Mouse (Mus musculus): ENCODE data around the gene Gp2. TPM values are rescaled to one million over a fixed set of nuclear protein-coding genes. Genes with fewer than 3 reads are reported as not detected.

Gp2 gene
- not detected in 2 replicates for polyA plus RNA-seq (2012; ENCODE audit: insufficient read depth, insufficient read length, low replicate concordance, missing spikeins)

DNA sequence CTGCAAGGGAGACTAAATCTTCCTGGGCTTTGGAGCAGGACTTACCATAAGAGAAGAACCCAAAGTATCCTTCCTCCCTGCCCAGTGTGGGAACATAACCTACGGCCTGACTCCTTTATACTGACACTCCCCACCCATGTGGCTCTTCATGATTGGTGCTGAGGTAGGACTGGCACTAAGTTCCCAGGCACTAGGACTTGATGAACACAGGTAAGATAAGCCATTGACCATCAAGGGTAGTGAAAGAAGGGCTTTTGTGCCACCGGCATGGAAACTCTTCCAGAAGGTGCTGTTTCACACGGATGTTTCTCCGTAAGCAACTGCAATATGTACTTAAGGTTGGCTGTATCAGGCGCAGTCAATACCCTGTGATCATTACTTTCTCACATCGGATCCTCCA lies at the start of gene Gp2:
TSS of gene Gp2 (minus strand) at position 101 of the 400 bp plus-strand sequence.
- TF ChIP-seq POLR2A (IDR thresholded peaks at IDR 0.05; ENCODE audit: insufficient read depth, low read depth, low read length) = no peak
- no peak for TF ChIP-seq CTCF (IDR thresholded peaks at IDR 0.05; ENCODE audit: insufficient read depth, low read depth, low read length)
- H3K27ac ChIP-seq (ENCODE audit: insufficient read depth, low read depth, low read length) = no peak within 1 kb of the TSS
- no peaks in the 10 kb centered on the region for H3K4me1 ChIP-seq (ENCODE audit: control insufficient read depth, insufficient read depth, low read length)
- no peak within 1 kb of the TSS for H3K4me3 ChIP-seq (ENCODE audit: insufficient read depth, low read depth, low read length)
- WGBS = 95% methylated on average over 6 of the region's 6 CpGs

DNA sequence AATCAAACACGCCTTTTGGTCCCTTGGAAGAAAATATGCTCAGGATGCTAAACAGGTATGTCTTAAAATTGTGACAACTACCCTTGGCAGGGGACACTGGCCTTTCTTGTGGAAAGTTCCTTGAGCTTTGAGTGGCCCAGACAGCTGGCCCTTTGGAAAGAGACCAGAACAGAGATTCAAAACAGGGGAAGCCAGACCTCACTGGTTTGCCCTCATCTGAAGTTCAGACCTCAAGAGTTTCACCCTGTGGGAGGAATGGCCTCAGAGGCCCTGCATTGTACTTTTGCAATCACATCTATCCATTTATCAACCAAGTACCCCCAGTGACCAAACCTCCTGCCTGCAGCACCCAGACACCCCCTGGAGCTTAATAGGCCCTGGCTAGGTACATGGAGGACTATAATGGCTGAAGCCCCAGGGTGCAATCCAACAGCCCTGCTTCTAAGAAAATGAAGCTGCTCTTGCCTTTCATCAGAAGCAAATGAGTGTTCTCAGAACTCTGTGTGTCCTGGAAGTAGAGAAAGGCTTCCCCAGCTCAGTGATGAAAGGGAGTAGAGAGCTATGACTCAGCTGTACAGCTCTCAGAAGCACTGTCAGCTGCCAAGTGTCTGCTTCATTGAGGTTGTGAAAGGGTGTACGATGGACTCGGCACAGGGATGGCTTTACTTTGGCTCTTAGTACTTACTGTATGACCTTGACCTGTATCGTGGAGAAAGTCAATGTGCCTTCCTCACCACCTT lies 31.1 kb upstream of the Gp2 start:
- 76% methylated on average over 4 of the region's 4 CpGs for WGBS
- no peak overlapping the region for H3K4me3 ChIP-seq (ENCODE audit: insufficient read depth, low read depth, low read length)
- no peak overlapping the region for H3K27ac ChIP-seq (ENCODE audit: insufficient read depth, low read depth, low read length)
- no peaks in the 10 kb centered on the region for H3K4me1 ChIP-seq (ENCODE audit: control insufficient read depth, insufficient read depth, low read length)
- TF ChIP-seq POLR2A (IDR thresholded peaks at IDR 0.05; ENCODE audit: insufficient read depth, low read depth, low read length) = no peak
- no peak for TF ChIP-seq CTCF (IDR thresholded peaks at IDR 0.05; ENCODE audit: insufficient read depth, low read depth, low read length)

DNA sequence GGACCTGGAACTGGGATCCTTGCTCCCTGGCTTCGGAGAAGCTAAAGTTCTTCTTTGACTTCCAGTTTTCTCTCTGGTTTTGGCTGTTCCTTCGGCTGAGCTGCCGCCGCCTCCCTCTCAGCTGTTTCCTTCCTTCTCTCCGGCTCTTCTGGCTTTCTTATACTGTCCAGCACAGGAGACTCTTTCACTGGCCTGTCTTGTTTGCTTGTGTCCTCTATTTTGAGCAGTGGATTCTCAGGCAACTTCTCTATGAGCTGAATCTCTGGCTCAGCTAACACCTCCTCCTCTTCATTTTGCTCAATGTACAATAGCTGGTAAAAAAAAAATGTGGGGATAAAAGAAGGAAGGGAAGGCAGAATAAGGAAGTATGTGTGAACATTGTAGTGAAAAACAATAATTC lies 27.6 kb upstream of the Gp2 start:
- Histone ChIP-seq H3K4me3 (ENCODE audit: insufficient read depth, low read depth, low read length) (no peak overlapping the region), H3K27ac (ENCODE audit: insufficient read depth, low read depth, low read length) (no peak overlapping the region), H3K4me1 (ENCODE audit: control insufficient read depth, insufficient read depth, low read length) (no peaks in the 10 kb centered on the region)
- no peak for TF ChIP-seq CTCF (IDR thresholded peaks at IDR 0.05; ENCODE audit: insufficient read depth, low read depth, low read length)
- TF ChIP-seq POLR2A (IDR thresholded peaks at IDR 0.05; ENCODE audit: insufficient read depth, low read depth, low read length) = no peak
- 97% methylated on average over 5 of the region's 5 CpGs for WGBS

- no peak overlapping the region for H3K27ac ChIP-seq (ENCODE audit: insufficient read depth, low read depth, low read length)
- 92% methylated on average over 4 of the region's 4 CpGs for WGBS
Measured at GRCm38 (mm10) chr7:119484154-119484553, 25.1 kb upstream of the Gp2 start.

DNA sequence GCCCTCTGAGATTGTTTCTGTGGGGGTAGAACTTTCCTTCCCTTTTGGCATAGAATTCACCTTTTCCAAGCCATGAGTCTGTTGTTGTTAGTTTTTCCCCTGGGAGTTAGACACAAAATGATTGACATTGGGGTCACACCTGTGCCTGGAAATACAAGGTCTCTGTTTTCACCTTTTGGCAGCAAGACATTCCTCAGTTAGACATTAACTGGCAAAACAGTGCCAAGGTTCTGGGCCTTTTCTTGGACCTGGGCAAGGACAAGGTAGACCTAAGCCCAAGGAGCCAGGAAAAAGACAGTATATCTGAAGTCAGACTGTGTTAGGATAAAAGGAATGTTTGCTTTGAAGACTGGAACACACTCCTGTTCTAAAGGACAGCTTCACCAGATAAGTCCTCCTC lies 20.2 kb upstream of the Gp2 start, which contains the start of gene Umod:
TSS of gene Umod (minus strand) at position 27 of the 400 bp plus-strand sequence.
- Histone ChIP-seq H3K4me3 (ENCODE audit: insufficient read depth, low read depth, low read length) (no peak within 1 kb of the TSS), H3K27ac (ENCODE audit: insufficient read depth, low read depth, low read length) (no peak within 1 kb of the TSS), H3K4me1 (ENCODE audit: control insufficient read depth, insufficient read depth, low read length) (no peaks in the 10 kb centered on the region)
- no peak for TF ChIP-seq POLR2A (IDR thresholded peaks at IDR 0.05; ENCODE audit: insufficient read depth, low read depth, low read length)
- no peak for TF ChIP-seq CTCF (IDR thresholded peaks at IDR 0.05; ENCODE audit: insufficient read depth, low read depth, low read length)

More at GRCm38 (mm10) chr7:119484154-119484553, 25.1 kb upstream of the Gp2 start:
- H3K4me3 ChIP-seq (ENCODE audit: insufficient read depth, low read depth, low read length) = no peak overlapping the region
- TF ChIP-seq CTCF (IDR thresholded peaks at IDR 0.05; ENCODE audit: insufficient read depth, low read depth, low read length) = no peak
- no peak for TF ChIP-seq POLR2A (IDR thresholded peaks at IDR 0.05; ENCODE audit: insufficient read depth, low read depth, low read length)
- no peaks in the 10 kb centered on the region for H3K4me1 ChIP-seq (ENCODE audit: control insufficient read depth, insufficient read depth, low read length)

- TF ChIP-seq CTCF (IDR thresholded peaks at IDR 0.05; ENCODE audit: insufficient read depth, low read depth, low read length) = no peak
- WGBS = 84% methylated on average over 33 of the region's 33 CpGs
- H3K4me1 ChIP-seq (ENCODE audit: control insufficient read depth, insufficient read depth, low read length) = no peaks in the 10 kb centered on the region
- H3K4me3 ChIP-seq (ENCODE audit: insufficient read depth, low read depth, low read length) = no peak overlapping the region
- H3K27ac ChIP-seq (ENCODE audit: insufficient read depth, low read depth, low read length) = no peak overlapping the region
Measured at GRCm38 (mm10) chr7:119476500-119477389, 17.7 kb upstream of the Gp2 start.

DNA sequence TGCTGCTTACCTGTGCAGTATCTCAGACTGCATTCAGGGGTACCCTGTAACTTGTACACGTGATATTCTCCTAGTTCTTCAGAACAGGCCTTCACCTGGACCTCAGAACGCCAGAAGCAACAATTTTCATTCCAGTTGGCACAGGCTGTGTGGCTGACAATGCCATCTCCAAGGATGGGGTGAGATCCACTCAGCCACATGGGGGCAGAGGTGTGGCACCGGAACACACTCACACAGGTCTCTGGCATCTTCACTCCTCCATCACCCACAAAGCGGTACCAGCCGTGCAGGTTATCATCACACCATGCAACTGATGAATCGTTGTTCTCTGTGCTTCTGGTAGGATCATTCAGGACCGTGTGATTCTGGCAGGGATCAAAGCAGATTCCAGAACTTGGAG lies 4.9 kb downstream of the Gp2 start:
- WGBS = 52% methylated on average over 7 of the region's 7 CpGs
- H3K27ac ChIP-seq (ENCODE audit: insufficient read depth, low read depth, low read length) = no peak overlapping the region
- no peaks in the 10 kb centered on the region for H3K4me1 ChIP-seq (ENCODE audit: control insufficient read depth, insufficient read depth, low read length)
- H3K4me3 ChIP-seq (ENCODE audit: insufficient read depth, low read depth, low read length) = no peak overlapping the region
- TF ChIP-seq CTCF (IDR thresholded peaks at IDR 0.05; ENCODE audit: insufficient read depth, low read depth, low read length) (no peak), POLR2A (IDR thresholded peaks at IDR 0.05; ENCODE audit: insufficient read depth, low read depth, low read length) (no peak)

DNA sequence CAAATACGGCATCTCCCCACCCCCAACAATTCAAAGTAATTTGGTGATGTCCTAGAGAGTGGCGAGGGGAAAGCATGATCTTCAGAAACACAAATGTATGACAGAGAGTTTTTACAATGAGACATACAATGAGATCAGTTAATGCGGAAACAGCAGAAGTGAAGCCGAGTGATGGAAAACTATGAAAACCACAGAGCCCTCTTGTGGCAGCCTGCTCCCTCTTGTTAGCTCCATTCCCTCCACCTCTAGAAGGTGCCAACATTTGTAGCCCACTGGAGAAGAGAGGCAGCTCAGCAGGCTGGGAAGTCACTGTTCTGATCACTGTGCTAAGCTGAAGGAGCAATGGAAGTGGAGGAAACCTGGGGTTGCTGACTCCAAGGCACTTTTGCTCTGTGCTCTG lies 15.2 kb downstream of the Gp2 start:
- TF ChIP-seq POLR2A (IDR thresholded peaks at IDR 0.05; ENCODE audit: insufficient read depth, low read depth, low read length) (no peak), CTCF (IDR thresholded peaks at IDR 0.05; ENCODE audit: insufficient read depth, low read depth, low read length) (no peak)
- Histone ChIP-seq H3K4me1 (ENCODE audit: control insufficient read depth, insufficient read depth, low read length) (no peaks in the 10 kb centered on the region), H3K27ac (ENCODE audit: insufficient read depth, low read depth, low read length) (no peak overlapping the region), H3K4me3 (ENCODE audit: insufficient read depth, low read depth, low read length) (no peak overlapping the region)
- 48% methylated on average over 4 of the region's 4 CpGs for WGBS

DNA sequence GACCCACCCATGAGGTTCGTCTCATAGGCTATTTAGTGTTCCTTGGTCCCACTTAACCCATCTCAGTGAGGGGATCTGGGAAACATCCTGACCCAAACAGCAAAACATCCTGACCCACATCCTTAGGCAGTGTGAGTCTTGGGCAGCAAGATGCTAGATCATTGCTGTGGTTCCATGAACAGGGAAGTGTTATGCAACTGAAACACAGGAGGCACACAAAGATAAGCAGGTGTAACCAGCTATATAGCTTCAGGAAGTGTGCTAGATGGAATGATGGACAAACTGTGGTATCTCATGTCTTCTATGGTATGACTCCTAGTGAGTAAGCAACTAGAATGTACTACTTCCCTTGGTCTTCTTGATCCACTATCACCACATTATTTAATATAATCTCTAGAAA lies 17.1 kb downstream of the Gp2 start:
- Histone ChIP-seq H3K4me1 (ENCODE audit: control insufficient read depth, insufficient read depth, low read length) (no peaks in the 10 kb centered on the region), H3K4me3 (ENCODE audit: insufficient read depth, low read depth, low read length) (no peak overlapping the region), H3K27ac (ENCODE audit: insufficient read depth, low read depth, low read length) (no peak overlapping the region)
- WGBS = 87% methylated on average over 1 of the region's 1 CpGs
- TF ChIP-seq POLR2A (IDR thresholded peaks at IDR 0.05; ENCODE audit: insufficient read depth, low read depth, low read length) (no peak), CTCF (IDR thresholded peaks at IDR 0.05; ENCODE audit: insufficient read depth, low read depth, low read length) (no peak)

All from olfactory bulb, adult 2 months (tissue).